Mouse (Mus musculus): Measurements from ENCODE around the gene 1700030K09Rik.

1700030K09Rik gene

GRCm38 (mm10) chr8:72507505-72507904 lies 63.8 kb downstream of the 1700030K09Rik start:
- no peak for DNase-seq (ENCODE audit: low spot score)

Measured in layer of hippocampus, adult 11-12 months (tissue).